Mouse (Mus musculus): ENCODE data around the gene Amer3.
"Not testable (repeated sequence)": the region's sequence is repeated elsewhere in the genome, so short reads cannot be mapped to it uniquely, and the experiment has no call there.

GRCm38 (mm10) chr1:34620761-34621160 is 41.3 kb downstream of the Amer3 start:
- TF ChIP-seq CTCF (IDR thresholded peaks at IDR 0.05; ENCODE audit: control insufficient read depth, insufficient read depth, insufficient replicate concordance, low read depth, low read length); POLR2A (IDR thresholded peaks at IDR 0.05; ENCODE audit: control insufficient read depth, low read depth, low read length): not testable (repeated sequence)

All from testis, adult 2 months (tissue).